Mouse (Mus musculus): ENCODE measurements around the gene Pigk.

DNA sequence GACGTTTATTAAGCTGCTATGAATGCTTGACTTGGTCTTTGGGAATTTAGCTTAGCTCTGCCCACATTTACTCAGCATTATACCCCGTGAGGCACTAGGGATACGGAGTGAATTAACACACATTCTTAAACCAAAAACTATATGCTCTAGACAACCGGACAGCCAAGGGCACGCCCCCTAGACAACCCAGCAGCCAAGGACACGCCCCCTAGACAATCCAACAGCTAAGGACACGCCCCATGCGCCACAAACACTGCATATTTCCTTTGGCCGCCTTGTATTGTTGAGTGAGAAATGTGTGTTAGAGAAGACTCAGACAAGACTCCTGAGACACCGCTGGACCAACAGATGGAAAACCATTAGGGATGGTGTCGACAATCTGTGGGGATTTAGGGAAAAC, 229.1 kb downstream of the Pigk start:
- TF ChIP-seq MAFK (IDR thresholded peaks at IDR 0.05; ENCODE audit: insufficient read depth, low read depth, low read length) = no peak
- TF ChIP-seq HCFC1 (IDR thresholded peaks at IDR 0.05; ENCODE audit: borderline replicate concordance, insufficient read depth, low read length) = no peak
- TF ChIP-seq ZNF384 (IDR thresholded peaks at IDR 0.05; ENCODE audit: low read depth, low read length) = no peak

Measured in ES-E14 (cell line).